Mouse (Mus musculus) C2C12 (cell line): ENCODE data around the gene Brsk2.

Experiments used
- CTCF ChIP-seq: IDR thresholded peaks from one replicate; pipeline ENCODE4 v1.5.1; 2011; ENCODE audit not compliant: control insufficient read depth, insufficient read depth, insufficient read length
- MYOD1 ChIP-seq: IDR thresholded peaks from one replicate; pipeline ENCODE4 v1.6.1; 2011; ENCODE audit warnings: low read depth; ENCODE audit not compliant: control insufficient read depth, insufficient read length
- USF1 ChIP-seq: IDR thresholded peaks from one replicate; pipeline ENCODE4 v1.6.1; 2011; ENCODE audit warnings: low read depth, mild to moderate bottlenecking, control low read depth, moderate library complexity

DNA sequence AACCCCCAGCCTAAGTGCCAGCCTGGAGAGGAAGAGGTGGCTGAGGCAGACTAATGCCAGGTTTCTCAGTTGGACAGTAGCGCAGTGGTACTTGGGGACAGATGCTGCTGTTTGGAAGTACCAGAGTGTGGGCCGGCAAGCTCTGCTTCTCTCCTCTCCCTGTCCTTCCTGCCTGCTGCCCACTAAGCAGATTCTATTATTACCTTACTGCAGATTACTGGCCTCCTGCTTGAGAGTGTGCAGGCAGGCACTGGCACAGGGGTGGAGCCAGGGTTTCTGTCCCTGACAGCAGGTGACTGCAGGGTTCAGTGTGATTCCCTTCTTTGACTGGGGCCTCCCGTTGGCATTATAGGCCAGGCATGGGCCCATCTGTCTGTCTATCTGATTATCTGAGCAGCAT is 11.9 kb downstream of the Brsk2 start:
- TF ChIP-seq CTCF (no peak), MYOD1 (no peak), USF1 (no peak)
